Mouse (Mus musculus) T-cell, adult 2 months (primary cell): Measurements from ENCODE around the gene B3gnt9.
"Not testable (repeated sequence)": the region's sequence is repeated elsewhere in the genome, so short reads cannot be mapped to it uniquely, and the experiment has no call there.

Experiments
- DNase-seq: peaks from one replicate; pipeline ENCODE4 v3.0.0; 2022; ENCODE audit warnings: low spot score

Gene B3gnt9

DNA sequence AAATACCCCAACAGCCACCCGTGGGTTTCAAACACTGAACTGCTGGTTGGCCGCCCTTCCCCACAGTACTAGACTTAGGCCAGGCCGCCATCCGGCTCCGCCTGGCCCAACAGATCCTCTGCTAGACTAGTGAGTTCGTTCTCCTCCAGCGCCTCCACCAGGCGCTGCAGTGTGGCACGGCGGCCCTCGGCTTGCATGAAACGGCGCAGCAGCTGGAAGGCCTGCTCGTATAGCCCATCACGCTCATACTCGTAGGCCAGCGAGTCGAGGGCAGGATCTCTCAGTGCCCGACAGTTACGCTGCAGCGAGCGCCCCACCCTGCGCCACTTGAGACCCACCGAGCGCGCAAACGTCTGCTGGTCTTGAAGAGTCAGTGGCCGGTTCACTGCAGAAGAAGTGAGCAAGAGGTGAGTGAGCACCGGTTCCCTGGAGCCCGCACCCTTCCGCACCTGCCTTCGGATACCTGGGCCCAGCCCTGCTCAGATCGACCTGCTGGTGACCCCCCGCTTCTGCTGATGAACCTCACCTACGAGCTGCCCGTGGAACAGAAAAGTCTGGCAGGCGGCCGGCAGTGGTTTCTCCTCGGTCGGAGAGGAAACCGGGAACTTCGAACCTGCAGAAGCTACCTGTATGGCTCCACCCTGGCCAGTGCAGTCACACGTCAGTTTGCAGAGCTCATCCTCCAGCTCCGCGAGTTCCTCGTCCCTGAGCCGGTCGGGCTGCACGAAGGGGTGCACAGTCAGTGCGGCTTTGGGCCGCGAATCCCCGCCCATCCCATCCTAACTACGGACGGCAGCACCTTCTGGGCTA is 4.2 kb upstream of the B3gnt9 start:
- DNase-seq = no peak

DNA sequence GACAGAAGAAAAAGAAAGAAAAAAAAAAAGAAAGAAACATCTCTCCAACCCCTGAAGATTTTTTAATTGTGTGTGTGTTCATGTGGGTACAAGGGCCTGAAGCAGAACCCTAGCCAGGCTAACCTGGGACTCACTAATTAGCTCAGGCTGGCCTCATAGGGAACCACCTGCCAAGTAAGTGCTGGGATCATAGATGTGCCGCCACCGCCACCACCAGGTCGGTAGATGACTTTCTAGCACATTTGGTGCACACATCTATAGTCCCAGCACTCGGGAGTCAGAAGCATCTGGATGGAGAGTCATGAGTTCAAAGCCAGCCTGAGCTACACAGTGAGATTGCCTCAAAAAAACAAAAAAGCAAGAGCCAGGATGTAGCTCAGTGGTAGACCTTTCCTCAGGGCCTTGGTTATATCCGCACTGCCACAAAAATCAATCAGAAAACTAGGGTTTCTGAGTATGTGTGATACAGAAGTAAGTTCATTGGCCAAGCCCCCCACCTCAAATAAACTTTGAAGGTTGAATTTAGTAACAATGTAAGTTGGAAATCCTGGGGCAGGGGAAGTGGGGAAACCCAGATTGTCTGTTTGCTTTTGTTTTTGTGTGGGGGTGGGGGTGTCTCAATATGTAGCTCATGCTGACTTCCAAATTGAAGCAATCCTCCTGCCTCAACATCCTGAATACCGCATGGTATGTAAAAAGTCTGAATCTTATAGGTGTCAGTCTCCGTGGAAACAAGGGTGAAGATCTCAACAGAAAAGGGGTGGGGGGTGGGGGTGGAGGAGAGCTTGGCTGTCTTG is 2.6 kb upstream of the B3gnt9 start:
- DNase-seq = no peak

DNA sequence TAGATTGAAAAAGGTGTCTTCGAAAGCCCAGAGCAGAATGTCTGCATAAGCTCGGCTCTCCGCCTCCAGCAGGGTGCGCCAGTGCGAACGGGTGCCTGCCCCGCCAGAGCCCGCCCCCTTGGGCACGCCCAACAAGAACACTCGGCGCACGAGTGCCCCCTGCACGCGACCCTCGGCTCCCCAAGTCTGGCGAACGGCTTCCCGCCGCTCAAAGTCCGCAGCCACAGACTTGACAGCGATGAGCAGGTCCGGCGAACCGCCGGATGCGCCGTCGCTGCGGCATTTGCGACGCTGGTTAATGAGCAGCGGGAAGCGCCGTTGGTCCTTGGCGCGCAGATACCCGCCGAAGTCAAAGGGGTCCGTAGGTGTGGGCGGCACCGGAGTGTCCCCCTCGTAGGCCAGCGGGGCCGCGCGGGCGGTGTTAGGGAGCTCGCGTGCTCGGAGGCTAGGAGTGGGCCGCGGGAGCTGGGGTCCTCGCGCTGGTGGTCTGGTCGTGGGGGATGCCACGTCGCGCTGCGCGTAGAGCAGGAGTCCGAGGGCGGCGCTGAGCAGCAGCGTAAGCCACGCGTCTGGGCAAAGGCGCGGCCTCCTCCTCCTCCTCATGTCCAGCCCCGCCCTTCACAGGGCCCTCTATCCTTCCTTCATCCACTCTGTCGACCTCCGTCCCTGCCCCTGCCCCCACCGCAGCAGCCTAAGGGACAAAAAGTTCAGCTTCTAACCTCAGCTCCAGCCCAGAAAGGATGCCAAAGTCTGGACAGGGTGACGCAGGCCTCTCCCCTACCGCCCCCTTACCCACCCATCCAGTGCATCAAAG is 594 bp downstream of the B3gnt9 start:
- DNase-seq = peak; percentile 85

DNA sequence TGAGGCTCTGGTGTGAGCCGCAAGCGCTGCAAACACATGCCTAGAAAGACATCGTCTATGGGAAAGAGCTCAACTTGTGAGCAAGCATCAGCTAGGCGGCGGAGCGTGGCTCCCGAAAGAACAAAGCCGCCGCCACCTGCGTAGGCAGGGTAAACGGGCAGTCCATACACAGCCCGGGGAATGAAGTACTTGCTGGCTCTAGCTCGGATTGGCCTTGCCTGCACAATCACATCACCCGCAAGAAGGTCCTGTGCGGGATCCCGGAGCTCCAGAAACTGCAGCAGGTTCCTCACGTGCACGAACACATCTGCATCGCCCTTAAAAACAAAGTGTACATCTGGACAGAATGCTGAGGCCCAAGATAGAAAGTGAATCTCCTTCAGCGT is 1.2 kb downstream of the B3gnt9 start:
- DNase-seq = no peak

DNA sequence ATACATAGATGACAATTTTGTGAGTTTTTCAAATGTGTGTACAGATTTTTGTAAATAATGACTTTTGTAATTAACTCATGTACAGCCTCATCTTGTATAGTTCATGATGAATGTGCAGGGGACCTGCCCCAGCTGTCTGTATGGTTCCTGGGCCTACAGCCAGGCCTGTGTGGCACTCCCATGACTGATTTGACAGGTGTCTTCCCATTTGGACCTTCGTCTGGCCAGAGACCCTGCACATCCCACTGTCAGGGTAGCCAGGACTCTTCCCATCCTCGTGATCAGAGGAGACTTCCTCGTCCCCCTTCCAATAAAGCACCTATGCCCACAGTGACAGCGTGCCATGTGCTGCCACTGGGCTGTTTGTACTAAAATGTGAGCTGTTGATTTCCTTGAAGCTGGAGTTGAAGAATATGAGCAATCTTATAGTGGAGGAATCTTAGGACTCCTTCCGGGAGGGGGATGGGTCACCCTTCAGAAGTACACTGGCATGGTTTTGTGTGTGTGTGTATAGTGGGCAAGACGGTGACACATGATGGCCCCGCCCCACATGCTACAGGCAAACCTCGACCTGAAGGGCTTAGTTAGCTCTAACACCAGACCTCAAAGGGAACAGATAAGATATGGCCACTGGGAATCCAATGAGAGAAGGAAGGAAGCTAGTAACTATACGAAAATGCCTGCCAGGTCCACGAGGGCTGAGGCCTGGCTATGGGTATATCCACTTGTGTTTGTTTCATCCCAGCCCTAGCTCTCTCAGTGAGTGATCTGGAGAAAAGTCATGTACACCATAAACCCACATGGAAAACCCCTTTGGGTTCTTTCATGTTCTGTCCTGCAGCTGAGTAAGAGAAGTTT is 2.0 kb downstream of the B3gnt9 start:
- no peak for DNase-seq

DNA sequence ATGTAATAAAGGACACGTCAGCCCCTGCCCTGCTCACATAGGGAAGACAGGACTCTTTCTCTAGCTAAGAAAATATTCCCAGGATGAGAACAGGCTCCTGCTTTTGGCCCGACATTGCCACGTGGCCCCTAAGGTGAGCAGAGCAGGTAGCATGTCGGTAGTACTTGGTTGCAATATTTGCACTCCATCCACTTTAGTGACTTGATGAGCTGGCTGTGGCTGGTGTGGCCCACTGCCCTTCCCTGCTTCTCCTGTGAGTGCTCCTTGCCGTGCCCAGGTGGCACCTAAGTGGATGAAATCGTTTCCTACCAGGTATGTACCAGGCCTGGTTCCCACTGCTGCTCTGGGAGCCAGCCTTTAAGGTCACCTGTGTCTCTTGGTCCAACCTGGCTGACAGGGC is 3.0 kb downstream of the B3gnt9 start:
- no peak for DNase-seq

DNA sequence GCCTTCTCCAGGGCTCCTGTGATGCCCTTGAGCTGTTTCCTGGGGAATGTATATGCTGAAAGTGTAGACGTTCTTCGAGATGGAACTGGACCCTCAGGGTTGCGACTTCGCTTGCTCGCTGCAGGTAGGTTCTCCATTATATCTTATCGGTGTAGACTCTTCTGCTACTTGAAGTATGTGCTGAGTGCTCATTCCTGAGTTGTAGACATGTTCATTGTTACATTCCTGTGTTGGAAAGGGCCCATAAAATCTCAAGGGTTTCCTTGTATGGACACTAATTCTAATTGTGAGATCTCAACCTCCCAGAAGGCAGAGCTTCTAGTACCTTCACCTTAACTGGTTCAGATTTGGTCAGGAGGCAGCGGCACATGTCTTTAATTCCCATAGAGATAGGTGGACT is 13.9 kb downstream of the B3gnt9 start:
- no peak for DNase-seq

DNA sequence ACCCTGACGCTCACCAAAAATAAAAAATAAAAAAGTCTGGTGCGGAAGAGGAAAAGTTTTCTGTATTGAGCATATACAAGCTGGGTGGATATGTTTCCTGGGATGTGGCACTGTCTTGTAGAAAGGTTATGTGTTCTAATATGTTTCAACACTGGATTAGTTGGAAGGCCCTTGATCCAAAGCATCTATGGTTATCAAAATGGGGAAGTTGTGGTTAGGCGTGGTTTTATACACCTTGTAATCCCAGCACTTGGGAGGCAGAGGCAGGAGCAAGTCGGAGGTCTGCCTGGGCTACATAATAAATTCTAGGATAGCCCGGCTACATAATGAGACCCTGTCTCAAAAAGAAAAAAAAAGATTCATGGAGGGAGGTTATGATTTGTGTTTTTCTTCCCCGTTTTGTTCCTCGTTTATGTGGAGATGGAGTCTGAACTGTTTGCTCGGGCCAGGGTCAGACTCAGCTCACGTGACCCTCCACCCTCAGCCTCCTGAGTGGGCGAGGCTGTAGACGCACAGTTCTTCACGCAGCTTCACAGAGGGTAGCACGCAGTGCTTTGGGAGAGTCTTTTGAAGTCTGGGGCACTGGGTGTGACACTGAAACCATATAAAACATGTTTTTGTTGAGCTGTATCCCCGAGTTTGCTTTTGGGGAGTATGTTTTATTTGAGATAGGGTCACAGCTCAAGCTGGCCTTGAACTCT is 17.4 kb downstream of the B3gnt9 start:
- no peak for DNase-seq

DNA sequence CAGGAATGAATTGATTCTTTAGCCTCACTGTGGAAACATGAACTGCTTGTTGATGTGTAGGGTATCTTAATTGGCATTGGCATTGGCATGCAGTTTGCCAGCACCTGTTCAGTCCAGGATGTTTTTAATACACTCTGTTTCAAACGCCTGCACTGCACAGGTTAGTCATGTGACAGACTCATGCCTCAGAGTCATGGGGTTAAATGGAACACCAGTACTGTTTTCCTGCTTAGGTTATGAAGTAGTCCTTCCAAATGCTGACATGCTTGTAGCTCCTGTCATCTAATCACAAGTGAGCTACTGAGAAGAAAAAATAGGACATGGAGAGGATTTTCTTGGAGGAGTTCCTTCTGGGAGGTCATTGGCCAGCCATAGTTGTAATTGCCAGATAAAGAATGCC is 19.7 kb downstream of the B3gnt9 start:
- DNase-seq = no peak

DNA sequence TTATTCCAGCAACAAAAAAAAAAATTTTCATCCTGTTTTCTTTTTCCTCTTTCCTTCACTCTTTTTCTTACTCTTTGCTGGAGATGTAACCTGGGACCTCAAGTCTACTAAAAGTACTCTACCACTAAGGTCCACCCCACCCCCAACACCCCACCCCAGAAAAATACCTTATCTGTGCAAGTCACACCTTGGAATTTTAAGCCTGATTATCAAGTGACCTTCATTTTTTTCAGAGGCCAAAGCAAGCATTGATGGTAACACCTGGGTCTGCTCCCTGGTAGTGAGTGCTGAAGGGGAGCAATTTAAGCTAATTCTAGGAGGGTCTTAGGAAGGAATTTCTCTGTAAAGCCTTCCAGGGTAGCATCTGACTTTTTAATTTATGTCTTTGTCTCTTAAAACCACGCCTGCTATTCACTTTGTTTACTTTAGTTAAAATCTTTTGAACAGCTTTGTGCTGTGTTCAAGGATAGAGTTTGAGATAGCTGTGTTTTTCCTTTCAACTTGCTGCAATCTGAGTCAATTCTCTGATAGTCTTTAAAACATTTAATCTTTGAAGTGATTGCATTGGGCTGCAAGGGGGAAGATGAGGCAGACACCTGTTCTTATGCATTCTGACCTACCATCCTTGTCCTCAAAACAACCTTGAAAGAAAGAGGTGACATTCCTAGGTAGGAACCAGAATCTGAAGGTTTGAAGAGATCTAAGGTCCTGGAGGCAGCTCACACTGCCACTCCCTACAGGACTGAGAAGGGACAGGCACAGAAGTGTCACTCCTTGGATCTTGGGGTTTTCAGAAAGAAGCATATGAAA is 21.6 kb downstream of the B3gnt9 start:
- DNase-seq = no peak

DNA sequence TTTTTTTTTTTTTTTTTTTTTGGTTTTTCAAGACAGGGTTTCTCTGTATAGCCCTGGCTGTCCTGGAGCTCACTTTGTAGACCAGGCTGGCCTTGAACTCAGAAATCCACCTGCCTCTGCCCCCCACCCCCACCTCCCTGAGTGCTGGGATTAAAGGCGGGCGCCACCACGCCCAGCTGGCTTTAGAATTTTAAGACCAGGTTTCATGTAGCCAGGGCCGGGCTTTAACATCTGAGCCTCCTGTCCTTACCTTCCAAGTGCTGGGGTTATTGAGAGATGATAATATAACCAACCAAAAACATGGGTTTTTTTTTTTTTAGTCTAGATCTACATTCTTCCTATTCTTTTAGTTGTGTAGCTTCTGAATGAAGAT is 22.6 kb downstream of the B3gnt9 start:
- DNase-seq = not testable (repeated sequence)

DNA sequence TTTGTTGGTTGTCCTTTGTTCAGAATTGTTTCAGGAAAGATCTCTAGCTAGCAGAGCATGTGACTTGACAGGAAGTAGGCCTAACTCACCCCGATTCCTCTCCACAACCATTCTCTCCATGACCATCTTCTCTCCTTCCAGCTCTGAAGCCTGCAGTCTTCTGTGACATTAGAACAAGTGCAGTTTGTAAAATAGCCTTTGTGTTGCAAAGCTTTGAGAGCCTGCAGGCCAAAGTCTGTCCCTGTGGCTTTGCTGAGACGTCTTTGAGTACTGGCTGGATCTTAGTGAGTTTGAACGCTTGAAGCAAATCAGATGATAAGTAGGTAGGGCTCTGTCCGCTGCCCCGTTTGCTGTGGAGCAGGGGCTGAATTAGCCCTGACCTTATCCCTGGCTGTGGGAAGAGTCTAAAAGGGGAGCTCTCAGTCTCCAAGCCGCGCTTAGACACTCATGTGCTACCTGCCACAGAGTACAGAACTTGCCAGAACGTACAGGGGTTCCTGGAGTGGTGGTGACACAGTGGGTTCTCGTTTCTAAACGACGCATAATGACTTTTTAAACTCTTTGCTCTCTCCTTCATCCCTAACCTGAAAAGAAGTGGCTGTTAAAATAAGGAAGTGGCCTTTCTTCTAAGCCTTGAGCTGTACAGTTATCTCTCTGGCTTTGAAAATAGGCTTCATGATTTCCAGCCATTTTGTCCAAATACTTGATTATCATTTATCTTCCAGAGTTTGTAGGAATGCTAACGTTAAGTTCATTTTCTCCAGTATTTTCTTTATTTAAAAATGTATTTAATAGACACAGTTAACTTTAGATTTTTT is 23.2 kb downstream of the B3gnt9 start:
- no peak for DNase-seq

DNA sequence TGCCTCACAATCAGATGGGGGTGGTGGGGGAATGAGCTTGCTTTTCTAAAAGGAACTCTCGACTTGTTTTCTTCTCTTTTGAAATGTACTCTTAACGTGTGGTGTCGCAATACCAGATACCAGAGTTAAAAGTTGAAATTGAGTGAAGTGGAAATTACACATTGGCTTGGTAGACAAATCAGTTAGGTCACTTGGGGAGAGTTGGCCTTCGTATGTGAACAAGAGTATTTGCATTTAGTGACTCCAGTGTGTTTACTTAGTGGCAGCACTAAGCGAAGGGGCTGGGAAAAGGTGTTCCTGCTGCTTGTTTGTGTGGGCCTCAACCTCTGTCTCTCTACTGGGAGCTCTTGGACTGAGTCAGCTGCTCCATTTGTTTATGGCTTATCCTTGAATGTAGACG is 29.0 kb downstream of the B3gnt9 start:
- DNase-seq = no peak

DNA sequence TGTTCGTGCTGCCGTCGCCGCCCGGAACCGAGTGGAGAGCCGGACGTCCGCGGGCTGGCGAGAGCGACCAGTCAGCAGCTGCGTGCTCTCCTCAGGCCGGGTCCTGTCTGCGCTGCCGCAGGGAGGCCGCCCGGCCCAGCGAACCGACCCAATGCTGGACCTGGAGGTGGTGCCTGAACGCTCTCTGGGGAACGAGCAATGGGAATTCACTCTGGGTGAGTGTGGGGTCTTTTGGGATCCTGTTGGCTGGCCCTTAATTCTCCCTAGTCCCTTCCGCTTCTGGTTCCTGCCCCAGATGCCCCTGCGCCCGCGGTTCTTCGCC is 29.7 kb downstream of the B3gnt9 start:
- DNase-seq = no peak

DNA sequence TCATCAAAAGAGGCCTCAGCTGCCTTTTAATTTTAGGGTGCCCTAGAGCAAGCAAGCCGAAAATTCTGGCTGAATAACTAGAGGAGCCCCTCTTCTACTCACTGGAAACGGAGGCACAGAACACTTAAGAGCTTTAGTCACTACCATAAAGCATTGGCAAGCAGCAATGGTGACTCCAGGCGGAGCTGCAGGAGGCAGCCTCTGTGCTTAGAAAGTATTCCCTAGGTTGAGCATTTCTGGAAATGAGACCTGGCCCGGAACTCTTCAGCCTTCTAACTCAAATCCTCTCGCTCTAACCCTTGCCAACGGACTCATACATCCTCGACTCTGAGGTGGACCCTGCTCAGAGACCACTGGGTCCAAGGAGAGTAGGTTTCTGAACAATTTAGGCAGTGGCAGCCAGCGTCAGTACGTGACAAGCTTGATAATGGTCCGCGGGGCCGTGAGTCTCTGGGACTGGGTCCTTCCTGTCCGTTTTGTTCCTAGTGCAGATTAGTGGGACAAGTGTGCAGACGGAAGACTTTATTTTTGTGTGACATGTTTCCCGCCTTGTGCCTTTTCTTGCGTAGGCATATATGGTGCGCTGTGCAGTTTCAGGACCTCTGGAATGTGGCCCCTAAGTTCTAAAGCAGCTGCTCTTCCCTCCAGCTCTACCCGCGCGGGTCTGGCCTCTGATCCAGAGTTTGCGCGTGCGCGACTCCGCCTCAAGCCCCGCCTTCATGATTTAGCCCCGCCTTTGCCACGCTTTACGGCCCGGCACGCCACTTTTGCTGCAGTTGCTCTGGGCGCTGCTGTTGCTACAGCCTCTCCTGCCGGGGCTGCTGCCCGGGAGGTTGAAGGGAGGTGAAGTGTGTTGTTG is 30.3 kb downstream of the B3gnt9 start, which contains the start of gene D230025D16Rik:
Gene D230025D16Rik, plus strand, starts transcription at position 733 of the 859 bp plus-strand sequence.
- DNase-seq = peak; percentile 92

DNA sequence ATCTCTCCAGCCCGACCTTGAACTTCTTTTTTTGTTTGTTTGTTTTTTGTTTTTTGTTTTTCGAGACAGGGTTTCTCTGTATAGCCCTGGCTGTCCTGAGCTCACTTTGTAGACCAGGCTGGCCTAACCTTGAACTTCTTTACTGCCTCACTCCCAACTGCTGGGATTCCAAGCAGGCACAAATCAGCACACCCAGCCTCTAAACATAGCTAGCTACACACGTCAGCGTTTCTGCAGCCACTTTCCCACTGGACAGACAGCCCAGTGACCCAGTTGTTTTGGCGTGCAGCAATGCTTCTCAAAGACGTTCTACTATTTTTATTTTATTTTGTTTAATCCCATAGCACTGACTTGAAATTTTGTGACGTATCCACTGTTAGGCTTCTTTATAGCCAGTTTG is 31.1 kb downstream of the B3gnt9 start:
- DNase-seq = no peak

DNA sequence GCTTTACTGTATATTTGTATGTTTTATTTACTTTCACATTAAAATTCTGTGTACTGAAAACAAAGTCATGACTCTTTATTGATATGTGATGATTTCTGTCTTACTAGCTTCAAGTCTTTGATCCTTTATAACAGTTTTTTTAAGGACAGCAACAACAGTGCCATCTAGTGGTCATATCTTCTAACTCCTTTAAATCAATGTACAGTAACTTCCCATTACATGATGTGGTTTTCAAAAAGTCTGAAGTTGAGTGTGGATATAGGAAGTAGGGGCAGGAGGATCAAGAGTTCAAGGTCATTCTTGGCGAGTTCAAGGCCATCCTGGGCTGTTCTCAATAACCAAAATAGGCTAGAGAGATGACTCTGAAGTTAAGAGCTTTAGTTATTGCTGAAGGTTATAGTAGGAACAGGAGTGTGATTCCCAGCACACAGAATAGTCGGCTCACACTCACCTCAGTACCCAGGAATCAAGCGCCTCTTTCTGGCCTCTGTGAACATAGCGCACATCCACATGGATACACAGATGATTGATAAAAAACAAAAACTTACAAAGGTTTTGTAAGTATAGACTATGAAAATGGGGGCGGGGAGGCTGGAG is 36.9 kb downstream of the B3gnt9 start:
- peak; percentile 20 for DNase-seq

DNA sequence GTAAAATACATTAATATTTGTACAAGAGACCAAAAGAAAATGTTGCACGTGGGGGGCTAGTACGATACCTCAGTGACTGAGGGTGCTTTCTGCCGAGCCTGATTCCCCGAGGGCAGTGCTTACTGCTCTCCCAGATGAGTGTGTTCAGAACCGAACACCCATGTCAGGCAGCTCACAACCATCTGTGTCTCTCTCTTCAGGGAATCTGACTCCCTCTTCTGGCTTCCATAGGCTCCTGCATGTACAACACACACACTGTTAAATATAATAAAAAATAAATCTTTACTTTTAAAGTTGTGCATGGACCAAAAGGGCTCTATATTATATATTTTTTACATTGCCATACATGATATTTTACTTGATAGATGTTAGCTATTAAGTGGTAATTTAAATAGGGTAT is 40.8 kb downstream of the B3gnt9 start:
- DNase-seq = no peak
